Mouse (Mus musculus): ENCODE measurements around the gene Invs. TPM values are rescaled to one million over a fixed set of nuclear protein-coding genes. Genes with fewer than 3 reads are reported as not detected.

The Invs gene
- polyA plus RNA-seq, 1 experiment from 2014 or later: 5.9 TPM

DNA sequence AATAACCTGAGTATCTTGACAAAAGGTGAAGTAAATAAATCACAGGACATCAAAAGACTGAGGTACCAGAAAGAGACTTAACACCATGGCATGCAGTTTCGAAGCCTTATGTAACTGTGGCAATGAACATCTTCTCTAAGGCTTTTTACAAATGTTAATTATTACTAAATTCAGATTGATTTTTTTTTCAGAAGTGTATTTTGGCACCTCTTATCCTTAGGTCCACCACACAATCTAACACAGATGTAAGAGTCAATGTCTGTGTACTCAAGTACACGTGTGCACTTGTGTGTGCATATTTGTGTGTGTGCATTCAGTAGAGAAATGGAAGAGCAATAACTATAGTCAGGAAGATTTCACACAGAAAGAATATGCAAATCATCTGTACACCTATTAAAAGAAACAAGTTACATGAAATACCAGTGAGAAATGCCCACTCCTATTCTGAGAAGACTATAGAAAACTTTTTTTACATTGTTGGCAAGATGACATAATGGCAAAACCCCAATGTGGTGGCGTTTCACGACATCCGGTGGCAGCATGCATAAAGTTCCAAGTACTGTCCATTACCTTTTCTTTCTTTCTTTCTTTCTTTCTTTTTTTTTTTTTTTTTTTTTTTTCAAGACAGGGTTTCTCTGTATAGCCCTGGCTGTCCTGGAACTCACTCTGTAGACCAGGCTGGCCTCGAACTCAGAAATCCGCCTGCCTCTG is 6.3 kb upstream of the Invs start:
- Histone ChIP-seq H3K4me1 (replicated peaks) (peaks cover 8% of the 10 kb centered on the region; the same call in 1 of the 2 replicates), H3K9me3 (replicated peaks) (no peaks in the 10 kb centered on the region), H3K27me3 (replicated peaks) (no peaks in the 10 kb centered on the region), H3K36me3 (no peaks in the 10 kb centered on the region), H3K9ac (no peak overlapping the region), H3K4me3 (no peak overlapping the region), H3K4me2 (no peak overlapping the region), H3K27ac (ENCODE audit: poor library complexity, severe bottlenecking) (no peak overlapping the region)
- WGBS: 93% methylated on average over 7 of the region's 7 CpGs
- ATAC-seq (ENCODE audit: insufficient number of reproducible peaks, low FRiP score): no peak

DNA sequence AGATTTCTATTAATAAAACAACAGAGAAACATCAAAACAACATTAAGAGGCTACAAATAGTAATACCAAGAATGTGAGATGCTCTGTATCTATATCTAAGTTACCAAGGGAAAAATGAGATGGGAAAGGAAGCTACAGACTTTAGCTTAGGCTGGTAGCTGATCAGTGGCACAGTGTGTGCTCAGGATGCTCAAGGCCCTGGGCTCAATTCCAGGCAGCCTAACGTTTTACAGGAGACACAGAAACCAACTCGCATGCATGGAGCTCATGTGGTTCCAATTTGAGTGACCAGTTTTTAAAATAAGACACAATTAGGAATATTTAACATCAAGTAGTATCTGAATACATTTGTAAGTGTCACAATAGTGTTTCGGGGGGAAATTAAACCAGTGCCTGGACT is 3.8 kb upstream of the Invs start:
- no peaks in the 10 kb centered on the region for H3K36me3 ChIP-seq
- H3K4me3 ChIP-seq: no peak overlapping the region
- H3K9ac ChIP-seq: no peak overlapping the region
- no peak overlapping the region for H3K27ac ChIP-seq (ENCODE audit: poor library complexity, severe bottlenecking)
- ATAC-seq (ENCODE audit: insufficient number of reproducible peaks, low FRiP score): no peak
- H3K27me3 ChIP-seq (replicated peaks): no peaks in the 10 kb centered on the region
- H3K4me2 ChIP-seq: no peak overlapping the region
- H3K4me1 ChIP-seq (replicated peaks): peaks cover 17% of the 10 kb centered on the region
- H3K9me3 ChIP-seq (replicated peaks): no peaks in the 10 kb centered on the region
- WGBS: 84% methylated on average over 3 of the region's 3 CpGs

DNA sequence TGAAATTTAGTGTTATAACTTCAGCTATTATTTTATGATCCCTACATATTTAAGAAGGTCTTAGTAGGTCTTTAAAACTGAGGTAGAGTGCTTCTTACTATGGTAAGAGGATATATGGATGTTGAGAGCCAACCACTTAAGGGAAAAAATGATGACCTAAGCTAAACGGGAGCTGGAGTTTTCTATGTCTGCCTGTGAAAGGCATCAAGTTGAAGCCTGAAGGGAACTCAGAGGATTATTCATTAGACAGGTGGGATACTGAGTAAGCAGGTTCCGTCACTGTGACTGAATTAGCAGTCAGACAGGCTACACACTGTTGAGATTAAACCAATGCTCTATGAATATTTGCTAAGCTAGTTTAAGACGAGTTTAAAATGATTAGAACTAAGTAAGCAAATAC is 2.5 kb upstream of the Invs start:
- Histone ChIP-seq H3K4me3 (no peak overlapping the region), H3K27me3 (replicated peaks) (no peaks in the 10 kb centered on the region), H3K4me2 (no peak overlapping the region), H3K9me3 (replicated peaks) (no peaks in the 10 kb centered on the region), H3K36me3 (no peaks in the 10 kb centered on the region), H3K27ac (ENCODE audit: poor library complexity, severe bottlenecking) (no peak overlapping the region), H3K4me1 (replicated peaks) (peaks cover 12% of the 10 kb centered on the region), H3K9ac (no peak overlapping the region)
- ATAC-seq (ENCODE audit: insufficient number of reproducible peaks, low FRiP score): no peak
- WGBS: 82% methylated on average over 3 of the region's 3 CpGs

DNA sequence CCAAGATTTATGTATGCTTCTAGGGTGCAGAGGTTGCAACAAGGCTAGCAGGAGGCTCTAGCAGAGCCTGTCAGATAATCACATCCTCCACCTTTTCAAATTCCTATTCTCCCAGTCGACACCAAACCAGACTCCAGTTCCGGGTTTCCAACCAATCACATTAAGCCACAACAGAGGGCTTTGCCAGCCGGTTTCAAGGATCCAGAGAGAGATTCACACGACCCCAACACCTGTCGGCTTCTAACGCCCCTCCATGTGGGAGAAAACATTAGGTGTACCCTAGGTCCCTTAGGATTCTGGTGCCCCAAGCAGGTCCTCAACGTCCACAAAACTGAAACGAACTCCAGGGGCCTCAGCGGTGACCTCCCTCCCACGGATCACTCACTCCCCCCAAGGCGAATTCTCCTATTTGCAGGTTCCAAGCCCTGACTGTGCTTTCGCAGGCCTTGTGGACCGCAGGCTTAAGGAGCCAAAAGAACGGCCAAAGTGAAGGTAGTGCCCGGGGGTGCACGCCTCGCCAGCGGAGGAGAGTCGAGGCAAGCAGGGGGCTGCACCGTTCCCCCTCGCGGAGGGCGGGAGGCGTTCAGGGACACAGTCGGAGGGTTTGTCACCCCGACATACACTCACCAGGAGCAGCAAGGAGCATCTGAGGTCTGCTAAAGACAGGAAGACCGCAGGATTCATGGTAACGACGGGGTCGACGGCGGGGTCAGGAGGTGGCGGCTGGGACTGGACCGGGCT is 633 bp upstream of the Invs start:
- Histone ChIP-seq H3K4me2 (peak overlapping the region; percentile 80), H3K9me3 (replicated peaks) (no peaks in the 10 kb centered on the region), H3K36me3 (no peaks in the 10 kb centered on the region), H3K4me1 (replicated peaks) (peaks cover 9% of the 10 kb centered on the region), H3K27ac (ENCODE audit: poor library complexity, severe bottlenecking) (peak overlapping the region; percentile 80), H3K4me3 (peak overlapping the region; percentile 95), H3K9ac (peak overlapping the region; percentile 95), H3K27me3 (replicated peaks) (no peaks in the 10 kb centered on the region)
- peak; percentile 54; the same call in 1 of the 2 replicates for ATAC-seq (ENCODE audit: insufficient number of reproducible peaks, low FRiP score)
- WGBS: under 1% methylated on average over 33 of the region's 34 CpGs

DNA sequence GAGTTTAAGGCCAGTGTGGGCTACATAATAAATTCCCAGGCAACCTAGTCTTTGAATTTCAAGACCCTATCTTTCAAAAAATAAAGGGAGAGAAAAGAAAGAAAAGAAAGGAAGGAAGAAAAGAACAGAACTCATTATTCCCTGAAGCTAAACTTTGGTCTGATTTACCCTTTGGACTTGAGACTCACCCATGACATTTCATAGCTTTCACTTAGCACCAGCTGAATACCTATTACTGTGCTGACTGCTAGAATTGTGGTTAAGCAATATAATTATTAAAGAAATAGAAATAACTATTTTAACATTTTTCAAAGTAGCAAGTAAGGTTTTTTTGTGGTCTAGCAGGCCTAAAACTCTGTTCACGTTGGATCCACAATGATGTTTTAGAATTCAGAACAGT is 1.6 kb downstream of the Invs start:
- no peak for ATAC-seq (ENCODE audit: insufficient number of reproducible peaks, low FRiP score)
- Histone ChIP-seq H3K9me3 (replicated peaks) (no peaks in the 10 kb centered on the region), H3K4me1 (replicated peaks) (peaks cover 9% of the 10 kb centered on the region), H3K27ac (ENCODE audit: poor library complexity, severe bottlenecking) (no peak overlapping the region), H3K4me3 (no peak overlapping the region), H3K9ac (no peak overlapping the region), H3K4me2 (no peak overlapping the region), H3K36me3 (no peaks in the 10 kb centered on the region), H3K27me3 (replicated peaks) (no peaks in the 10 kb centered on the region)
- 87% methylated on average over 1 of the region's 1 CpGs for WGBS

DNA sequence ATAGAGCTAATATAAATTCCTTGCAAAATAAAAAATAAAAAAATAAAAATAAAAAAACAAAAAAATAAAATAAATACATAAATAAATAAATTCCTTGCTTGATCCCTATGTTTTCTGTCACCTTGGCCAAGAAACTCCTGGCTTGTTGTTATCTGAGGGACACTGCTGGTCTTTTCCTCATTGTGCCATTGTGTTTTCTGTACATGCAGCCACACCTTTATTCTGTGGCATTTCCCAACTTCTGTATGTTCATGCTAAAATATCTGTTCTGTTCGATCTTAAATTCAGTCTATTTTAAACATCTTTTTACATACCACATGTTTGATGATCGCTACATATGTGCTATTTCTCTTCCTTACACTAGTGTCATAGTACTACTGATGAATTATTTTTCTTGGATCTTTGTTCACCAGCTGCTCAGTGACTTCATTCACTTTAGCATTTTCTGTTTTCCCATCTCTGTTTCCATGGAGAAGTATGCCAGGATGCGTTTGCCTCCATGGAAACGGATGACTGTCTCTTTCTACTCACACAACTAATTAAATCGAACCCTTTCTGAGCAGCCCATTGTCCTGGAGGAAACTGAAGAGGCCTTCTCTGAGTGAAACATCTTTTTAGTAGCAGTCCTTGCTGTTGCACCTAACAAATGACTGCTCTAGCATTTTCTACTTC is 7.7 kb downstream of the Invs start:
- no peak overlapping the region for H3K4me2 ChIP-seq
- no peak for ATAC-seq (ENCODE audit: insufficient number of reproducible peaks, low FRiP score)
- no peak overlapping the region for H3K27ac ChIP-seq (ENCODE audit: poor library complexity, severe bottlenecking)
- no peaks in the 10 kb centered on the region for H3K4me1 ChIP-seq (replicated peaks)
- no peak overlapping the region for H3K4me3 ChIP-seq
- no peak overlapping the region for H3K9ac ChIP-seq
- no peaks in the 10 kb centered on the region for H3K9me3 ChIP-seq (replicated peaks)
- WGBS: 81% methylated on average over 5 of the region's 5 CpGs
- peaks cover 16% of the 10 kb centered on the region for H3K36me3 ChIP-seq
- H3K27me3 ChIP-seq (replicated peaks): no peaks in the 10 kb centered on the region

DNA sequence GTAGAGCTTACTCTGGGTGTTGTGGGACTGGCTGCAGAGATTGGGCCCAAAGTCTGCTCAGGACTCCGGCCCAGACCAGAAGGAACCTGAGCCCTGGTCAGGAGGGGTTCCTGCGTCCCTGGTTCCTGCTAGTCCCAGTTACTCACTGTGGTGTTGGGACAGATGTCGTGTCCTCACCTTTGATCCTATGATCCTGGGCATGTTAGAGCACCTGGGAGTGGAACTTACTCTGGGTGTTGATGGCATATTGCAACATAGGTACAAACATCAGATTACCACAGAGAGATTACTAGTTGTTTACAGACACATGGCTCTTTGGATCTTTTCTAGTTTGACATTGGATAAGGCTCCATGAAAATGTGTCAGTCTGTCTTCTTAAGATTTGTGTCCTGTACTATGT is 35.3 kb downstream of the Invs start:
- H3K27ac ChIP-seq (ENCODE audit: poor library complexity, severe bottlenecking): no peak overlapping the region
- no peaks in the 10 kb centered on the region for H3K27me3 ChIP-seq (replicated peaks)
- no peak overlapping the region for H3K4me3 ChIP-seq
- 77% methylated on average over 3 of the region's 3 CpGs for WGBS
- no peak overlapping the region for H3K4me2 ChIP-seq
- no peak for ATAC-seq (ENCODE audit: insufficient number of reproducible peaks, low FRiP score)
- H3K9me3 ChIP-seq (replicated peaks): no peaks in the 10 kb centered on the region
- no peak overlapping the region for H3K9ac ChIP-seq
- no peaks in the 10 kb centered on the region for H3K4me1 ChIP-seq (replicated peaks)
- 0 out of 2 replicates have a peak, but pooled peaks cover 5% of the 10 kb centered on the region for H3K36me3 ChIP-seq

DNA sequence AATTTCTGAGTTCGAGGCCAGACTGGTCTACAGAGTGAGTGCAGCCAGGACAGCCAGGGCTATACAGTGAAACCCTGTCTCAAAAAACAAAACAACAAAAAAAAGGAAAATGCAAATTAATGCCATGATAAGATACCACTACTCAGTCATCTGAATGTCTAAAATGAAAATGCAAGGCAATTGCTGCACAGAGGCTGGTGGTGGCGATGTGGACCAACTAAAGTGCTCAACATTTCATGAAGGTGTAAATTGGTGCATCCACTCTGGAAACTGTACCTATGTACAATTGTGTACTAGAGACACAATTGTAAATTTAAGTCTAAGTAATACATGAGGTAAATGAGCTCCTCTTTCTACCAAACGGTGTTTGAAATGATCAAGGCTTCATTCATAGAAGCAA is 36.5 kb downstream of the Invs start:
- no peaks in the 10 kb centered on the region for H3K36me3 ChIP-seq
- 80% methylated on average over 3 of the region's 3 CpGs for WGBS
- no peak overlapping the region for H3K4me2 ChIP-seq
- no peaks in the 10 kb centered on the region for H3K4me1 ChIP-seq (replicated peaks)
- no peak overlapping the region for H3K27ac ChIP-seq (ENCODE audit: poor library complexity, severe bottlenecking)
- no peak overlapping the region for H3K4me3 ChIP-seq
- H3K9me3 ChIP-seq (replicated peaks): no peaks in the 10 kb centered on the region
- H3K27me3 ChIP-seq (replicated peaks): no peaks in the 10 kb centered on the region
- ATAC-seq (ENCODE audit: insufficient number of reproducible peaks, low FRiP score): no peak
- H3K9ac ChIP-seq: no peak overlapping the region

DNA sequence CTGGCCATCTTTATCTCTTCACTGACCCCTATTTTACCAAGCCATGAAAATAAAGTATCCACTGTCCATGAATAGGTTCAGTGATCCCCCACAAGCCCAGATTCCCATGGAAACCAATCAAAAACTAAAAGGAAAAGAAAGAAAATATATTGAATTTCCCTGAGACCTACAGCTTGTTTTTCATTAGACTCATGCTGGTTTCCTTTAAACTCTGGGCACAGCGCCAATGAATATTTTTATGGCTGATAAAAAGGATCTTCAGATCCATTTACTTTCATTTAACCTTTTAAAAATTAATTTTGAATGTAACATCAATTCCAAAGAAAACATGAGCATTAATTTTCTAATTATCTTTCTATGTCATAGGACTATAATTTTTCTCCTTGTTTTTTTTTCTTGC is 41.7 kb downstream of the Invs start:
- WGBS: 89% methylated on average over 1 of the region's 1 CpGs
- Histone ChIP-seq H3K27ac (ENCODE audit: poor library complexity, severe bottlenecking) (no peak overlapping the region), H3K36me3 (no peaks in the 10 kb centered on the region), H3K9ac (no peak overlapping the region), H3K4me2 (no peak overlapping the region), H3K27me3 (replicated peaks) (no peaks in the 10 kb centered on the region), H3K9me3 (replicated peaks) (no peaks in the 10 kb centered on the region), H3K4me1 (replicated peaks) (no peaks in the 10 kb centered on the region), H3K4me3 (no peak overlapping the region)
- no peak for ATAC-seq (ENCODE audit: insufficient number of reproducible peaks, low FRiP score)

DNA sequence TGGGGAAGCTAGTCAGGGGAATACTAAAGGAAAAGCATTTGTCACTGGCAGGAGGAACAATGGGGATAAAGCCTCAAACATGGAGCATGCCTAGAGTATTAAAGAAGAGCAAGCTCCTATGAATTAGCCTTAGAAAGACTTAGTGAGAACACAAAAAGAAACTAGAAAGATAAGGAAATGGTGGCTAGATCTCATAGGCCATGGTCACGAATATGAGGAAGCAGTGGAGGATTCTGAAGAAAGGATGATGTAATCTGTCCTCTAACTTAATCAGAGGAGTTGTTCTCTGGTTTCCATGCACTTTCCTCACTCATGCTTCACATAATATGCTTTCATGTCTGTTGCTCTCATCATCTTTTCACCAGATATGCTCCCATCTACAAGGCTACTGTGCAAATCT is 42.5 kb downstream of the Invs start:
- H3K36me3 ChIP-seq: no peaks in the 10 kb centered on the region
- no peak for ATAC-seq (ENCODE audit: insufficient number of reproducible peaks, low FRiP score)
- 46% methylated on average over 1 of the region's 1 CpGs for WGBS
- no peaks in the 10 kb centered on the region for H3K9me3 ChIP-seq (replicated peaks)
- no peaks in the 10 kb centered on the region for H3K27me3 ChIP-seq (replicated peaks)
- no peak overlapping the region for H3K27ac ChIP-seq (ENCODE audit: poor library complexity, severe bottlenecking)
- no peak overlapping the region for H3K4me3 ChIP-seq
- H3K4me2 ChIP-seq: no peak overlapping the region
- no peaks in the 10 kb centered on the region for H3K4me1 ChIP-seq (replicated peaks)
- H3K9ac ChIP-seq: no peak overlapping the region

DNA sequence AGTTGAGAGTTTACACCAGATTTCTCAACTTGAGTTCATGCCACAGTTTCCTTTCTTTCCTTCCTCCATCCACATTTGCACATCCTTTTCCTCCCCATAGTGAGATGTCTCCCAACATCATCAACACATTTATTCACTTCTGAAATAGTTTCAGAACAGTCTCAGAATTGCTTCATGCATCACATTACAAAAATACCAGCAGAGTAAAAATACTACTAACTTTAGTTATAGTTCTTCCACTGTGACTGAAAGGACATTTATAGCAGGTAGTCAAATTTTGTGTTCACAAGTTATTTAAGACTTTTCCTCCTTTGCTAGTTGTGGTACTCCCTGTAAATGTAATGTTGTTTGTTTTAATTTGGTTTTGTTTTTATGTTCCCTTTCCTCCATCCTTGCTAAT is 47.6 kb downstream of the Invs start:
- H3K27ac ChIP-seq (ENCODE audit: poor library complexity, severe bottlenecking): no peak overlapping the region
- no peak overlapping the region for H3K4me2 ChIP-seq
- no peaks in the 10 kb centered on the region for H3K4me1 ChIP-seq (replicated peaks)
- H3K9ac ChIP-seq: no peak overlapping the region
- no peak overlapping the region for H3K4me3 ChIP-seq
- no peaks in the 10 kb centered on the region for H3K36me3 ChIP-seq
- H3K27me3 ChIP-seq (replicated peaks): no peaks in the 10 kb centered on the region
- ATAC-seq (ENCODE audit: insufficient number of reproducible peaks, low FRiP score): no peak
- H3K9me3 ChIP-seq (replicated peaks): no peaks in the 10 kb centered on the region
